Mouse (Mus musculus) midbrain, embryonic 11.5 days (tissue): ENCODE measurements around the gene Rgs19. TPM values are rescaled to one million over a fixed set of nuclear protein-coding genes. Genes with fewer than 3 reads are reported as not detected.

Experiments used
- ATAC-seq: fragments of 200-750 bp; cut with Nextera tagmentation; 2 replicates; pipeline ENCODE4 v1.8.0; 2017; ENCODE audit warnings: moderate TSS enrichment, moderate library complexity; ENCODE audit not compliant: low FRiP score
- DNase-seq: peaks from one replicate; pipeline ENCODE4 v3.0.0; 2015; ENCODE audit warnings: low spot score; ENCODE audit errors: missing footprints
- H3K27ac ChIP-seq: fragments of 300-500 bp; sonication (generic); 2 replicates; pipeline ENCODE4 v1.5.1; 2014; ENCODE audit warnings: low read depth, low read length
- H3K27me3 ChIP-seq: fragments of 300-500 bp; sonication (generic); 2 replicates; pipeline ENCODE4 v1.6.1; 2014; ENCODE audit warnings: mild to moderate bottlenecking, low read length, moderate library complexity, mixed read lengths; ENCODE audit not compliant: control insufficient read depth, insufficient read depth
- H3K36me3 ChIP-seq: fragments of 300-500 bp; sonication (generic); 2 replicates; pipeline ENCODE4 v1.6.1; 2014; ENCODE audit warnings: mild to moderate bottlenecking, low read length, moderate library complexity, mixed read lengths; ENCODE audit not compliant: control insufficient read depth, insufficient read depth
- H3K4me1 ChIP-seq: fragments of 300-500 bp; sonication (generic); 2 replicates; pipeline ENCODE4 v1.6.1; 2014; ENCODE audit warnings: low read length; ENCODE audit not compliant: control insufficient read depth, insufficient read depth
- H3K4me2 ChIP-seq: fragments of 300-500 bp; sonication (generic); 2 replicates; pipeline ENCODE4 v1.6.1; 2014; ENCODE audit warnings: mild to moderate bottlenecking, moderate library complexity
- H3K4me3 ChIP-seq: fragments of 300-500 bp; sonication (generic); 2 replicates; pipeline ENCODE4 v1.5.1; 2014; ENCODE audit warnings: low read depth, low read length
- H3K9ac ChIP-seq: fragments of 300-500 bp; sonication (generic); 2 replicates; pipeline ENCODE4 v1.6.1; 2014; ENCODE audit warnings: low read length
- H3K9me3 ChIP-seq: fragments of 300-500 bp; sonication (generic); 2 replicates; pipeline ENCODE4 v1.6.1; 2016; ENCODE audit warnings: low read length; ENCODE audit not compliant: control insufficient read depth
- WGBS: fragments of 180-500 bp; shearing (Covaris S2); extraction: QIAGEN DNeasy Blood & Tissue Kit; methylation state at CpG from one replicate; pipeline ENCODE4 v1.1.7; 2014; 5-methylcytosine and 5-hydroxymethylcytosine counted together
- polyA plus RNA-seq: library from polyadenylated mRNA; unstranded; fragments of >200 nt; fragmentation: Nextera tagmentation; extraction: Ambion mirVana; gene quantifications from 2 replicates; pipeline ENCODE4 v1.2.1, GENCODE M21; 2014

The Rgs19 gene
- 61.6 and 65.4 TPM in 2 replicates for polyA plus RNA-seq

DNA sequence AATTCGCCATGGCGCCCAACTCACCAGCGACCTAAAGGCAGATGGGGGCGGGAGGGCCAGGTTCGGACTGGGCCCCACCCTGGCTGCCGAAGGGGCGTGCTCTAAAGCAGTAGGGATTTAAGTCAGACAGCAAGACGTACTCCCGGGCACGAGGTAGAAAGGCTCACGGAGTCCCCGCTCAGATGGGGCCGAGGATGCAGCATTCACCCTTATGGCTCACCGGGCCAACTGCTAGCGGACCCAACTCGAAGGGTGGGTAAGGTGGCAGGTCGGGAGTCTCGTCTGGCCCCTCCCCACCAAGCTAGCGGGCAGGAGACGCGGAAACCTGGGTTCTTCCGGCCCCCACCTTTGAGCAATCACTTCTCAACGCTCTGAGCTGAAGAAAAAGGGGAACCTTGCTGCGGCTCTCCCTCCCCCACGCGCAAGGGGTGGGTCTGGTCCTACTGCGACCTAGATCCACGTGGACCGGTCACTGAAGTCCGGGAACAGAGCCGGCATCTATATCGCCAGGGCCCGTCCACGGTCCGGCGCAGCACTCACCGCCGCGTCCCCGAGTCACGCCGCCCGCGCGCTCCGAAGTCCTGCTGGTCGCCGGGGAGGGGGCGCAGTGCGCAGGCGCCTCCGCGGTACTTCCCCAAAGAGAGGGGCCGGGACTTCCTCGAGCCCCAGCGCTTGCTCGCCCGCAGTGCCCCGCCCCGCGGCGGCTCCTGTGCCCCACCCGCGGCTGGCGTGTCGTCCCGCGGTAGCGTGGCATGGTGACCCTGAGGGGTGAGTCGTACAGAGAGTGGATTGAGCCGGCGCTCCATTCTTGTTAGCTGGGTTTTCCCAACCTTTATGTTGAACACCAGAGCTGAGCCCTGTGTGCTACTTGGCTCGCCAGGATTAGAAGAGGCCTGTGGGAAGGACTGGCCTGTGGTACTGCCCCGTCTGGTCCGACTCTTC lies at the start of gene Rgs19:
TSS of gene Rgs19 (minus strand) at position 639 of the 942 bp plus-strand sequence.
- DNase-seq (peak; percentile 96), ATAC-seq (peak; percentile 89)
- WGBS: under 1% methylated on average over 74 of the region's 75 CpGs
- Histone ChIP-seq H3K27me3 (no peaks in the 10 kb centered on the region), H3K36me3 (no peaks in the 10 kb centered on the region), H3K9me3 (no peaks in the 10 kb centered on the region), H3K4me2 (peak within 1 kb of the TSS; percentile 85), H3K4me1 (peaks cover 9% of the 10 kb centered on the region), H3K27ac (no peak within 1 kb of the TSS), H3K9ac (peak within 1 kb of the TSS; percentile 82), H3K4me3 (peak within 1 kb of the TSS; percentile 60)

DNA sequence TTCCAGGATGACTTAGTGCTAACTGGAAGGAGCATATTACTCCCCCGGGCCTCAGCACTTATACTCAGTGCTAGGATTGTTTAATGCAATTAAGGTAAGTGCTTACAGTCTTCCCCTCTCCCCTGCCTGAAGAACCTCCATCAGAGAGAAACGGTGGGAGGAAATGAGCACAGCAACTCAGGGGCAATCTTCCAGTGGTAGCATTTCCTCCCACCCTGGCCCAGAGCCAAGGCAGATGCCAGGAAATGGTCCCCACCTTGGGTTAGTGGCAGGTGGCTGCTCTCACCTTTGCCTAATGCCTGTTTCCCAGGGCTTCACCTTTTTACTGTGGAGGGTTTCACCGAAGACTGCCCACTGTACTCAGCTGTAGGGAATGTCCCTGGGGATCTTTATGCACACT lies 36.3 kb upstream of the Rgs19 start:
- H3K9me3 ChIP-seq: no peaks in the 10 kb centered on the region
- ATAC-seq (no peak), DNase-seq (no peak)
- H3K27ac ChIP-seq: no peak overlapping the region
- no peak overlapping the region for H3K4me3 ChIP-seq
- H3K4me2 ChIP-seq: no peak overlapping the region
- H3K27me3 ChIP-seq: no peaks in the 10 kb centered on the region
- peaks cover 6% of the 10 kb centered on the region for H3K4me1 ChIP-seq
- WGBS: 77% methylated on average over 3 of the region's 3 CpGs
- no peaks in the 10 kb centered on the region for H3K36me3 ChIP-seq
- no peak overlapping the region for H3K9ac ChIP-seq

DNA sequence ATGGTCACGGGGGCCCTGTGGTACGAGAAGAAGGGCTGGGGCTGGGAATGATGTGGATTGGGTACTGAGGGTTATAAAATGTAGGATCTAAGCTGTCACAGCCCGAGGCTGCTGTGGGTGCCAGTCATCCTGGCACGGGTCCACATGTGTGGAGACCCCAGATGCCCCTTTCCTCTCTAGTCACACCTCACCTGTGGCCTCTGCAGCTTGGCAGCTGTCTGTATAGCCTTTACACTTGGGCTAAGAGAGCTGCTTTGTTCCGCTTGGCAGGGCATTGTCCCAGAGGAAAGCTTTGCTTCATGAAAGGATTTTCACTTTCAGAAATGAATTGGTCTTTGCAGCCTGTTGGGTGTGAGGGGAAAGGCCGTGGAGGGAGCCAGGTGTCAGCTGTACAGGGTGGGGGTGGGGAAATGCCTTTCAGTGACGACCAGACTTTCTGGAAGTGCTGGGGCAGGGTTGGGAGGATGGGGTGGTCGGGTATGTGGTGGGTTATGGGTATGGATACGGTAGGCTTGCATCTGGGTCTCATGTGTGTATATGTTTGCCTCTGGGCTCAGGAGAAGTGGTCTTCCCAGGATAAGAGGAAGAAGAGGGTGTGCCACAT lies 34.0 kb upstream of the Rgs19 start:
- no peak overlapping the region for H3K9ac ChIP-seq
- H3K4me1 ChIP-seq: peaks cover 6% of the 10 kb centered on the region
- H3K4me2 ChIP-seq: no peak overlapping the region
- H3K27me3 ChIP-seq: no peaks in the 10 kb centered on the region
- no peak overlapping the region for H3K4me3 ChIP-seq
- 50% methylated on average over 9 of the region's 9 CpGs for WGBS
- H3K36me3 ChIP-seq: no peaks in the 10 kb centered on the region
- H3K27ac ChIP-seq: no peak overlapping the region
- 0 out of 2 replicates have a peak, but pooled peaks have one; percentile 57 for ATAC-seq
- DNase-seq: peak; percentile 85
- H3K9me3 ChIP-seq: no peaks in the 10 kb centered on the region

DNA sequence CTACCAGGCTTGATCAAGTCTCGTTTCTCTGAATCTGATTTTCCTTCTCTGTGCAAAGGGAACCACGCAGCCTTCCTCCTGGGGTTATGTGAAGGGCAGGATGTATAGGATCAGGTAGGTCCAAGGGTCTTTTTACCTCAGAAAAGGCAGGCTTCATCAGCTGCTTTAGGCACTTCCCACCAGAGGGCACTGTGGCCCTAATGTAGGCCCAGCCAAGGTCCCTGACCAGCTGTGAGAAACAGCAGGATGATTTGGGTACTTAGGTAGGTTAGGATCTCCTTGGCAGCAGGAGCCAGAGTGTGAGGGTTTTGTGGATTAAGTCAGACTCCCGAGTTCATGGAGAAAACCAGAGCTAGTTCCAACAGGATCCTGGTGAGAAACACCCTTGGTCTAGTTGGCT lies 28.4 kb upstream of the Rgs19 start:
- DNase-seq (peak; percentile 90), ATAC-seq (0 out of 2 replicates have a peak, but pooled peaks have one; percentile 57)
- Histone ChIP-seq H3K4me3 (no peak overlapping the region), H3K4me1 (no peaks in the 10 kb centered on the region; the same call in 1 of the 2 replicates), H3K9ac (no peak overlapping the region), H3K27ac (no peak overlapping the region), H3K4me2 (no peak overlapping the region), H3K36me3 (no peaks in the 10 kb centered on the region), H3K27me3 (no peaks in the 10 kb centered on the region), H3K9me3 (no peaks in the 10 kb centered on the region)
- 13% methylated on average over 3 of the region's 3 CpGs for WGBS

DNA sequence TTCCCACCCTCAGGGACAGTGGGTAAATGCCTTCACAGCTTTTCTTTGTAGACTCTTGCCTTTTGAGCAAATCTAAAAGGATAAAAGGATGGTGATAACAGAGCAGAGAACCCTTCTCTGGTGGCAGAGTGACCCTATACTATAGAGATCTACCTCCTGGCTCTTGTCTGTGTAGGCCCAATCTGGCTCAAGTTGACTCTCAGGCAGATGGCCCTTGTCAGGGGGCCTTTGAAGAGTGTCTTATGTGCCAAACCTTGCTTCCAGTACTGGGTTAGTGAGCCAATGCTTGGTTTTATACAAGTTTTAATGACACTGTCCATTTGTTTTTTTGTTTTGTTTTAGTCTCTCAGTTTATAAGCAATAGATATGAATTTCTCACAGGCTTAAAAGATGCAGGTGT lies 27.4 kb upstream of the Rgs19 start:
- Histone ChIP-seq H3K4me2 (no peak overlapping the region), H3K4me1 (no peaks in the 10 kb centered on the region), H3K9ac (no peak overlapping the region), H3K27me3 (no peaks in the 10 kb centered on the region), H3K9me3 (no peaks in the 10 kb centered on the region), H3K4me3 (no peak overlapping the region), H3K36me3 (no peaks in the 10 kb centered on the region), H3K27ac (no peak overlapping the region)
- ATAC-seq (no peak), DNase-seq (no peak)

GRCm38 (mm10) chr2:181720061-181720460 lies 26.3 kb upstream of the Rgs19 start:
- WGBS: 24% methylated on average over 3 of the region's 3 CpGs

GRCm38 (mm10) chr2:181716991-181717390 lies 23.2 kb upstream of the Rgs19 start:
- H3K27me3 ChIP-seq: no peaks in the 10 kb centered on the region
- H3K4me1 ChIP-seq: peaks cover 16% of the 10 kb centered on the region
- no peak overlapping the region for H3K9ac ChIP-seq
- WGBS: 82% methylated on average over 3 of the region's 3 CpGs
- DNase-seq (no peak), ATAC-seq (no peak)
- no peaks in the 10 kb centered on the region for H3K36me3 ChIP-seq
- H3K4me2 ChIP-seq: no peak overlapping the region
- no peaks in the 10 kb centered on the region for H3K9me3 ChIP-seq
- no peak overlapping the region for H3K27ac ChIP-seq
- no peak overlapping the region for H3K4me3 ChIP-seq

More at GRCm38 (mm10) chr2:181720061-181720460, 26.3 kb upstream of the Rgs19 start:
- Histone ChIP-seq H3K4me3 (no peak overlapping the region), H3K9me3 (no peaks in the 10 kb centered on the region), H3K9ac (no peak overlapping the region), H3K36me3 (no peaks in the 10 kb centered on the region), H3K27ac (no peak overlapping the region), H3K4me1 (peaks cover 4% of the 10 kb centered on the region; the same call in 1 of the 2 replicates), H3K4me2 (no peak overlapping the region), H3K27me3 (no peaks in the 10 kb centered on the region)
- DNase-seq: no peak
- no peak for ATAC-seq

DNA sequence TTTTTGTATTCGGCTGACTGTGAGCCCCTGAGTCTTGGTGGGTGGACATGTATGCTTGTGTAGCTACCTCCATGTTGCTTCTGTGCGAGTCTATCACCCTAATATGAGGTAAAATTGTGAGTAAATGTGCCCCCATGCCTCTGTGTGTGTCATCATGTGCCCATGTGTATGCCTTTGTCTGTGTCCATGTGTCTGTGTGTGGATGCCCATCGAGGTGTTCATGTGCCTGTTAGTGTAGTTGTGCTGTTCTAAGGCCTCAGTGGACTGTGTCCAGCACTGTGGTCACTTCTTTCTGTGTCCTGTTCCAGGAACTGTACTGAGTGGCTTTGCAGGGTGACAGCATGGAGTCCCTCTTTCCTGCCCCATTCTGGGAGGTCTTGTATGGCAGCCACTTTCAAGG lies 21.6 kb upstream of the Rgs19 start:
- Histone ChIP-seq H3K9me3 (no peaks in the 10 kb centered on the region), H3K36me3 (no peaks in the 10 kb centered on the region), H3K27ac (peak overlapping the region; percentile 65), H3K4me2 (peak overlapping the region; percentile 46), H3K4me1 (peaks cover 16% of the 10 kb centered on the region), H3K27me3 (no peaks in the 10 kb centered on the region), H3K9ac (peak overlapping the region; percentile 66), H3K4me3 (peak overlapping the region; percentile 31)
- WGBS: 72% methylated on average over 3 of the region's 3 CpGs
- ATAC-seq: peak; percentile 48
- no peak for DNase-seq

- Histone ChIP-seq H3K4me1 (peaks cover 16% of the 10 kb centered on the region), H3K4me3 (peak within 1 kb of the TSS; percentile 31), H3K9me3 (no peaks in the 10 kb centered on the region), H3K27me3 (no peaks in the 10 kb centered on the region), H3K4me2 (peak within 1 kb of the TSS; percentile 46), H3K9ac (peak within 1 kb of the TSS; percentile 66), H3K36me3 (no peaks in the 10 kb centered on the region), H3K27ac (peak within 1 kb of the TSS; percentile 65)
- peak; percentile 92 for DNase-seq
- ATAC-seq: peak; percentile 76
- 2% methylated on average over 7 of the region's 7 CpGs for WGBS
Observed at GRCm38 (mm10) chr2:181714903-181715326, 21.1 kb upstream of the Rgs19 start, which contains the start of gene Oprl1. Gene Oprl1, plus strand, starts transcription at chr2:181715016.
